Mouse (Mus musculus) lung, adult 2 months (tissue): ENCODE data around the gene 4930402H24Rik. TPM values are rescaled to one million over a fixed set of nuclear protein-coding genes. Genes with fewer than 3 reads are reported as not detected.

Experiments
- DNase-seq: peaks from one replicate; pipeline ENCODE4 v3.0.0; 2022
- H3K4me1 ChIP-seq: fragments of 200-500 bp; 2 replicates; pipeline ENCODE4 v1.6.1; 2011; ENCODE audit warnings: low read length; ENCODE audit not compliant: control insufficient read depth, insufficient read depth
- H3K4me3 ChIP-seq: fragments of 200-500 bp; replicated peaks from 2 replicates; pipeline ENCODE3; 2011; ENCODE audit warnings: low read depth, mild to moderate bottlenecking, control low read depth, low read length; ENCODE audit errors: extremely low read depth
- CTCF ChIP-seq: fragments of 200-500 bp; IDR thresholded peaks from 2 replicates; pipeline ENCODE4 v1.5.1; 2011; ENCODE audit warnings: mild to moderate bottlenecking, low read length, control low read depth; ENCODE audit not compliant: insufficient read depth
- POLR2A ChIP-seq: fragments of 200-500 bp; IDR thresholded peaks from 2 replicates; pipeline ENCODE4 v1.6.1; 2011; ENCODE audit warnings: low read depth, mild to moderate bottlenecking, control low read depth, low read length, borderline replicate concordance; ENCODE audit errors: extremely low read depth
- WGBS: fragments of 180-500 bp; shearing (Covaris S2); methylation state at CpG from one replicate; pipeline ENCODE4 v1.1.7; 2018; 5-methylcytosine and 5-hydroxymethylcytosine counted together
- polyA plus RNA-seq: library from polyadenylated mRNA; depleted of rRNA; stranded (reverse); fragments of >200 nt; gene quantifications from 2 replicates; pipeline ENCODE4 v1.2.3, GENCODE M21; 2012

Gene 4930402H24Rik
- polyA plus RNA-seq, 1 experiment: 55.9 TPM

DNA sequence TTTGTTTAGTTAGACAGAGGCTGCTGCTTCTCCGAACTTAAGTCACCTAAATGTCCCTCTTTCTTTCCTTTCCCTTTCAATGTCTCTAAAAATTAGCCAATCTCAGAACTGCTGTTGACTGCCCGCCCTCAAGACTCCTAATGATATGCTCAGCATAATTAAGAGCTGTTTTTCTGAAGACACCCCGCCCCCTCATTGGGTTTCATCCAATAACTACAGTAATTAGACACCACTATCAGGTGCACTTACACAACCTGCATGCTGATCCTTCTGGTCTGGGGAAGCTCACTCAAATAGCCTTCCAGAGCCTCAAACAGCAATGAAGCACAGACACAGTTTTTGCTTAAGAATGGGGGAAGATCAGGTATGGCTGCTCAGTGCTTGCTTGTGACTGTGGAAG is 156.5 kb downstream of the 4930402H24Rik start:
- TF ChIP-seq POLR2A: no peak
- no peak for TF ChIP-seq CTCF
- Histone ChIP-seq H3K4me3 (no peak overlapping the region), H3K4me1 (no peaks in the 10 kb centered on the region)
- no peak for DNase-seq
- WGBS: 92% methylated on average over 3 of the region's 3 CpGs

DNA sequence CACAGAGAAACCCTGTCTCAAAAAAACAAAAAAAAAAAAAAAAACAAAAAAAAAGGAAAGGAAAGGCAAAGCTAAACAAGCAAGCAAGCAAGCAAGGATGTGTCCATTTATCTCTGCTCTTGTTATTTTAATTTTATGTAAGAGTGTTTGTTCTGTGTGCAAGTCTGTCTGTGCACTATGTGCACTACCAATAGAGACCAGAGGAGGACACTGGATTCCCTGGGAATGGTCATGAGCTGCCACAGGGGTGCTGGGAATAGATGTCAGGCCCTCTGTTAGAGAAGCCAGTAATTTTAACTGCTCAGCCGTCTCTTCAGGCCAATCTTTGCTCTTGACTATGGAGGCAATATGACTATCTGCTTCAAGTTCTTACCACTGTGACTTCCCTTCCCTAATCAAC is 162.6 kb downstream of the 4930402H24Rik start:
- Histone ChIP-seq H3K4me1 (no peaks in the 10 kb centered on the region), H3K4me3 (no peak overlapping the region)
- no peak for TF ChIP-seq CTCF
- TF ChIP-seq POLR2A: no peak
- DNase-seq: no peak
- 96% methylated on average over 1 of the region's 1 CpGs for WGBS

- WGBS: 62% methylated on average over 4 of the region's 4 CpGs
- TF ChIP-seq POLR2A (no peak), CTCF (no peak)
- Histone ChIP-seq H3K4me3 (no peak overlapping the region), H3K4me1 (no peaks in the 10 kb centered on the region)
- no peak for DNase-seq
Measured at GRCm38 (mm10) chr2:130740096-130740495, 166.1 kb downstream of the 4930402H24Rik start.

DNA sequence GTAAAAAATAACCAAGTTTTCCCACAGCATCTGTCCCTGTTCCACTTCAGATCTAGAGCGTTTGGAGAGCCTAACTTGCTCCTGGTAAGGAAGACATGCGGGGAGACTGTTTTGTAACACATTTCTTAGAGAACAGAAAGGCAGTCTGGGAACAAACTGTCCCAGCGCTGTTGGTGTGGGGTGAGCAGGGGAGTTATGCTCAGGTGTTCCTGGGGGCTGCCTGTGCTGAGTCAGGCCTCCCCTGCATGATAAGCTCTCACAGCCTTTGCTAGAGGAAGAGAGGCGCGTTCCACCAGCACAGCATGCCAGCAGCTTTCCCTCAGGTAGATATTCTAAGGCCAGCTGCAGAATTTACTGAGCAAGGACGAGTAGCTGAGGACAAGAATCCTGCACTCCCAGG is 168.2 kb downstream of the 4930402H24Rik start:
- no peak for DNase-seq
- TF ChIP-seq CTCF (no peak), POLR2A (no peak)
- H3K4me1 ChIP-seq: no peaks in the 10 kb centered on the region
- no peak overlapping the region for H3K4me3 ChIP-seq
- 83% methylated on average over 6 of the region's 6 CpGs for WGBS

- Histone ChIP-seq H3K4me1 (no peaks in the 10 kb centered on the region), H3K4me3 (no peak overlapping the region)
- DNase-seq: no peak
- TF ChIP-seq CTCF: no peak
- no peak for TF ChIP-seq POLR2A
- WGBS: 75% methylated on average over 5 of the region's 5 CpGs
Measured at GRCm38 (mm10) chr2:130735281-130735680, 170.9 kb downstream of the 4930402H24Rik start.

DNA sequence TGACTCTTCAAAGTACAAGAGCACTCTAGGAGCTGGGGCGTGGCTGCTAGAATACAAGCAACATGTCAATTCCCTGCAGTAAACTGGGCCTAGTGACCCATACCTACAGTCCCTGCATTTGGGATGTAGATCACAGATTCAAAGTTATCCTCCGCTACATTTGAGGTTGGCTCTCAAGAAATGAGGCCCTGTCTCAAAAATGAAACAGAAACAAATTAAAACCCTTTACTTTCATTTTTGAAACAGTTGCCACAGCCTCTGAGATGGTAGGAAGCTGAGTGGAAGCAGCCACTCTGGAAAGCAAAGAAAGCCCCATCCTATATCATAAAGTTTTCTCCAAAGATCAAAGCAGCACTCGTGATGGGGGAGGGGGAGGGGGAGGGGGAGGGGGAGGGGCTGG is 172.8 kb downstream of the 4930402H24Rik start:
- whole genome bisulfite sequencing: 62% methylated on average over 3 of the region's 3 CpGs

DNA sequence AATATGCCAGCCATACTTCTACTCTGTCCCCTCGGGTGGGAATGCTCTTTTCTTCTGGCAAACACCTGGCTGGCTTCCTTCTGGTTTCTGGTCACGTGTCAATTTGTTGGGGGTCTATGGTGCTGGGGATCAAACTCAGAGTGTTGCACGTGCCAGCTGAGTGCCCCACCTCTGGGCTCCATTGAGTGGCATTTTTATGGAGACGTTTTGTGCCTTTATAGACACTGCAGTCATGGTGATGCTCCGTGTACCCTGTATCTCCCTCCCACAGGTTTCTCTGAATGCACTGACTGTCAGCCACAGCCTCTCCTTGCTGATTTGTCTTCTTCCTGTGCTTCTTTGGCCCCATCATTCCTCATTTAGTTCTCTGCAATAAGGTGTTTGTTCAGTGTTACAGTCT is 174.4 kb downstream of the 4930402H24Rik start:
- H3K4me3 ChIP-seq: no peak overlapping the region
- no peak for DNase-seq
- TF ChIP-seq POLR2A (no peak), CTCF (no peak)
- no peaks in the 10 kb centered on the region for H3K4me1 ChIP-seq
- 77% methylated on average over 5 of the region's 5 CpGs for WGBS

More for the DNA sequence above, 172.8 kb downstream of the 4930402H24Rik start:
- no peaks in the 10 kb centered on the region for H3K4me1 ChIP-seq
- no peak for DNase-seq
- TF ChIP-seq CTCF (no peak), POLR2A (no peak)
- no peak overlapping the region for H3K4me3 ChIP-seq

- TF ChIP-seq CTCF: no peak
- no peak for TF ChIP-seq POLR2A
- WGBS: 80% methylated on average over 9 of the region's 9 CpGs
Measured at GRCm38 (mm10) chr2:130730746-130731145, 175.5 kb downstream of the 4930402H24Rik start.

DNA sequence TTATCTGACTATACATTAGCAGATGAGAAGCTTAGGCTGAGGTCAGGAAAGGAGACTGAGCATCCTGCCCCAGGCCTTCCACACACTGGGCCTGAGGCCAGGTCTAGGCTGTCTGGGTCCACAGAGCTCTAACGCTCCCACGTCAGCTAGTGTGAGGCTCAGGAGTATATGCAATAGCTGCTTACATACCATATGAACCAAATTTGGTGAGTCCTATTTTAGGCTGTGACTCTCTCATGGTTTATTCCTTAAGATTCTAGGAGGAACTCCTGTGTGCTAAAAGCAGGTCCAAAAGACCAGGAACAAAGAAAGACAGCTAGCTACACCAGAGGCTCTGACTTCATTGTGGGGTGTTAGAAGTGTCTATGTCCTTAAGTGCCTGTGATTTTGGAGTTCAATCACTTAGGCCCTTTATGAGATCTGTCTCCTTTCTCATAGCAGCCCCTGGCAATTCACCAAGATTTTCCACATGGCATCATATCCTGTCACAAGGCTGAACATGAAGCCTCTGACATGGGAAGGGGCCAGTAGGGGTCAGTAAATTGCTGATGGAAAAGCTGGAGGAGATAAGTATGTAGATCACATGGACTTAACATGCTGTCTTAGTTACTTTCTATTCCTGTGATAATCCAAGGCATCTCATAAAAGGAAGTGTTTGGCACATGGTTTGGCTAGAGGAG is 177.2 kb downstream of the 4930402H24Rik start:
- 86% methylated on average over 2 of the region's 2 CpGs for WGBS
- Histone ChIP-seq H3K4me1 (no peaks in the 10 kb centered on the region), H3K4me3 (no peak overlapping the region)
- no peak for DNase-seq
- TF ChIP-seq CTCF: no peak
- TF ChIP-seq POLR2A: no peak

More at GRCm38 (mm10) chr2:130730746-130731145, 175.5 kb downstream of the 4930402H24Rik start:
- no peak for DNase-seq
- Histone ChIP-seq H3K4me1 (no peaks in the 10 kb centered on the region), H3K4me3 (no peak overlapping the region)

DNA sequence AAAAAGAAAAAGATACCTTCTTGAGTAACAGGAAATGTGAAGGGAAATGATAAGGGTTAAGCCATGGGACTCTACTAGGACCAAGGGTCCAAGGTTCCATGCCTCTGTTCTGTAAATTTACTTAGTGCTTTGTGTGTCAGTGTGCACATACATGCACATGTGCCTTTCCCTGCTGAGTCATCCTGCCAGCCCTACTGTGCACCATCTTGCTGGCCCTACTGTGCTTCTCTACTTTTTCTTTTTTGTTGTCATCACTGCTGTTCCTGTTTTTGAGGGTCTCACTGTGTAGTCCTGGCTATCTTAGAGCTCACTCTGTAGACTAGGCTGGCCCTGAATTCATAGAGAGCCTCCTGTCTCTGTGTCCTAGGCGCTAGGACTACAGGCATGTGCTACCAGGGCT is 178.5 kb downstream of the 4930402H24Rik start:
- WGBS: 92% methylated on average over 1 of the region's 1 CpGs
- no peak for TF ChIP-seq CTCF
- no peak overlapping the region for H3K4me3 ChIP-seq
- no peak for DNase-seq
- no peaks in the 10 kb centered on the region for H3K4me1 ChIP-seq

GRCm38 (mm10) chr2:130724369-130724768 is 181.8 kb downstream of the 4930402H24Rik start:
- H3K4me3 ChIP-seq: no peak overlapping the region

More at GRCm38 (mm10) chr2:130724369-130724768, 181.8 kb downstream of the 4930402H24Rik start:
- H3K4me1 ChIP-seq: no peaks in the 10 kb centered on the region
- WGBS: 72% methylated on average over 4 of the region's 4 CpGs
- TF ChIP-seq CTCF: no peak
- no peak for TF ChIP-seq POLR2A
- no peak for DNase-seq
